Mouse (Mus musculus): ENCODE results near the gene Fabp6. TPM values are rescaled to one million over a fixed set of nuclear protein-coding genes. Genes with fewer than 3 reads are reported as not detected.

The Fabp6 gene
- total and polyA plus RNA-seq, 3 experiments, result not detected

DNA sequence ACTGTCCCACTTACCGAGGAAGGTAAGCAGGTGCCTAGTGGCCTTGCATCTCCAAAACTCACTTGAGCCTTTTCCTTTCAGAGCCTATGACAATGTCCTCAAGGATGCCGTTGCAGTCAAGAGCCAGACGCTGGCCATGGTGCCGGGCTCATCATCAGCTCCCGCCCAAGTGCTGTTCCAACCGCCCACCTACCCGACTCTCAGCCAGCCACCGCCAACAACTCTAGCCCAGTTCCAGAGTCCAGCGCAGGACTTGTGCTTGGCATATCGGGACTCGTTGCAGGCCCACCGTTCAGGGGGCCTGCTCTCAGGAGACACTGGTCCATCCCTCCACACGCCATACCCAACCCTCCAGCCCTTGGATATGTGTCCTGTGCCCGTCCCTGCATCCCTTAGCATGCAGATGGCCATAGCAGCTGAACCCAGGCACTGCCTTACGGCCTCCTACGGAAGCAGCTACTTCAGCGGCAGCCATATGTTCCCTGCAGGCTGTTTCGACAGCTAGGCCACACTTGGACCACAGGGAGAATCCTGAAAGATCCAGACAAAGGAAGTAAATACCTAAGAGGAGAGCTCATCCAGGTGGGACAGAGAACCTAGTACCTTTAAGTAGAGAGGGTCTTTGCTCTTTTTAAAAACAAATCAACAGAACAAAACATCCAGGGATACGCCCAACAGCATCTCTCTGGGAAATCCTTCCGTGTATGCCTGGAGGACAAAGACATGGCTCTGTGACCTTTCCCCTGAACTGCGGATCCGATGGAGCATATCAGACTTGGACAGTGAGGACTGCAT is 15.9 kb downstream of the Fabp6 start:
- DNase-seq (ENCODE audit: low spot score) (no peak), ATAC-seq (ENCODE audit: extremely low read depth, insufficient number of reproducible peaks, low FRiP score, poor library complexity, severe bottlenecking) (no peak)
- Histone ChIP-seq H3K4me1 (ENCODE audit: insufficient read depth, low read depth, low read length) (no peaks in the 10 kb centered on the region), H3K27me3 (ENCODE audit: insufficient read depth, low read length) (no peaks in the 10 kb centered on the region), H3K9me3 (replicated peaks) (no peaks in the 10 kb centered on the region), H3K36me3 (replicated peaks) (no peaks in the 10 kb centered on the region), H3K4me3 (ENCODE audit: low read depth, low read length) (no peak overlapping the region)
- TF ChIP-seq GATA2 (IDR thresholded peaks at IDR 0.05; ENCODE audit: borderline replicate concordance, low read depth, low read length) (no peak), POLR2AphosphoS5 (IDR thresholded peaks at IDR 0.05; ENCODE audit: insufficient replicate concordance, low read depth, low read length) (no peak), CTCF (IDR thresholded peaks at IDR 0.05; ENCODE audit: low read depth, low read length) (no peak), GATA1 (IDR thresholded peaks at IDR 0.05; ENCODE audit: borderline replicate concordance, low read length) (no peak), TAL1 (conservative IDR thresholded peaks at IDR 0.05; ENCODE audit: low read depth, low read length) (no peak)

DNA sequence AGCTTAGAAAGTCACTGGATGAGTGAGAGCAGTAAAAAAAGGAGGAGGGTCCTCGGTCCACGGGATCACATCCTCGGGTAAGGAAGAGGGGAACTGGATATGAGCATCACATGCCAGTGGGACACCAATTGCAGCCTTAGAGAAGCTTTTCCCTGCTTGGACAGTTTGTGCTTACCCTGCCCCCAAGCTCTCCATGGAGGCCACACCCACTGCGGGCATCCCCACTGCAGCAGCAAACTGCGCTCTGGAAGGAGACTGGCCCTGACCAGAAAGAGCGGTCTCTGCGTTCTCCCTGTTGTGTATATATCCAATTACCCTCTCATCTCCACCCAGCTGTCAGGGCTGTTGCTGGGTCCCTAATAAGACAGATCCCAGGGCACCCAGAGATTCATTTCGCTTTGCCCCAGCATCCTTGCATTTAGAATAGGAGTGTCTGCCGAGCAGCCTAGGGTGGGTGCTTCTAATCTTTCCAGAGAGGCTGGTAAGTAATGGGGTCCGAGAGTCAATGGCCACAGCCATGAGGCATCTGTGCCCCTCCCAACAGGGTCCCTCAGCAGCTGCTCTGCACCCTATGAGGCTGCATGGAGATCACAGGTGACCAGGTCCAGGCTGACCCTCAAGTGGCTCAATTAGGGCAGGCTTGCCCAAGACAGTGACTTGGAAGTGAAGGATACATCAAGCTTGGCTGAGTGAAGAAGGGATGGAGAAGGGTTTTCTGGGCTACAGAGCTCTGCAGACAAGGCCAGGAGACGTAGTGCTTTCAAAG is 23.4 kb downstream of the Fabp6 start:
- Histone ChIP-seq H3K4me1 (ENCODE audit: insufficient read depth, low read depth, low read length) (no peaks in the 10 kb centered on the region), H3K4me3 (ENCODE audit: low read depth, low read length) (no peak overlapping the region), H3K36me3 (replicated peaks) (no peaks in the 10 kb centered on the region), H3K9me3 (replicated peaks) (no peaks in the 10 kb centered on the region), H3K27me3 (ENCODE audit: insufficient read depth, low read length) (peaks cover 3% of the 10 kb centered on the region; the same call in 1 of the 2 replicates)
- ATAC-seq (ENCODE audit: extremely low read depth, insufficient number of reproducible peaks, low FRiP score, poor library complexity, severe bottlenecking) (no peak), DNase-seq (ENCODE audit: low spot score) (no peak)
- TF ChIP-seq TAL1 (conservative IDR thresholded peaks at IDR 0.05; ENCODE audit: low read depth, low read length) (no peak), POLR2AphosphoS5 (IDR thresholded peaks at IDR 0.05; ENCODE audit: insufficient replicate concordance, low read depth, low read length) (no peak), GATA1 (IDR thresholded peaks at IDR 0.05; ENCODE audit: borderline replicate concordance, low read length) (no peak), CTCF (IDR thresholded peaks at IDR 0.05; ENCODE audit: low read depth, low read length) (no peak), GATA2 (IDR thresholded peaks at IDR 0.05; ENCODE audit: borderline replicate concordance, low read depth, low read length) (no peak)

DNA sequence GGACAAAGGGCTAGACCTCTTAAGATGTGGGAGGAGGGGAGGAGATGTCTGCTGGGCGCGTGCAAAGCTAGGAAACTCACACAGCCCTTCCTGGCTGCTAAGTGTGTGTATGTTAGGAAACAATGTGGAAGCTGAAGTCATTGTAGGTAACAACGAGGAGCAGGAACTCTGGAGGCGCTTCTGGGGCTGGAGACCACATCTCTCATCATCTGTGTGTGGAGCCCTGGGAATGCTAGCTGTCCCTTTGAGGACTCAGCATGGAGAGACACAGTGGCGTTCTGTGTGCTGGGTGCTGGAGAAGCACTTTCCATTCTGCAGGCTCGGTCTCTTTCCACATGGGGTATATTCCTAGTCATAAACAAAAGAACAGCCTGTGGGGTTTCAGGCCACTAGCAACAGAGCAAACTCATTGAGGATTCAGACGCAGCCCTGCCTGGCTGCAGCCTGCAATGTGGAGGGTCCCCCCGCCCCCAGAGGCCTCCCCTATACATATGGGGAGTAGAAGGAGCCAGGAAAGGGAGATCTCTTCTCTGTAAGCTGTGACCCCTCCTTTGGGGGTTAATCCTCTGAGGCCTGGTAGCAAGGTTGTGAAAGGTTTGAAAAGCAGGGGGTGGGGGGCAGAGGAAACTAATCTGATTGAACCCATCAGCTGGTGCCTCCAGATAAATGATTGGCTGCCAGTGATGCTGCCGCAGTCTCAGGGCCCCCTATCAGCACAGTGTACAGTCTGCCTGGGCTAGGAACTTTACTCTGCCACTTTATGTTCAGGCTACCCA is 25.8 kb downstream of the Fabp6 start:
- TF ChIP-seq POLR2AphosphoS5 (IDR thresholded peaks at IDR 0.05; ENCODE audit: insufficient replicate concordance, low read depth, low read length) (no peak), CTCF (IDR thresholded peaks at IDR 0.05; ENCODE audit: low read depth, low read length) (no peak), GATA1 (IDR thresholded peaks at IDR 0.05; ENCODE audit: borderline replicate concordance, low read length) (no peak), GATA2 (IDR thresholded peaks at IDR 0.05; ENCODE audit: borderline replicate concordance, low read depth, low read length) (no peak)
- Histone ChIP-seq H3K4me3 (ENCODE audit: low read depth, low read length) (no peak overlapping the region), H3K27me3 (ENCODE audit: insufficient read depth, low read length) (peaks cover 3% of the 10 kb centered on the region; the same call in 1 of the 2 replicates), H3K36me3 (replicated peaks) (no peaks in the 10 kb centered on the region), H3K4me1 (ENCODE audit: insufficient read depth, low read depth, low read length) (no peaks in the 10 kb centered on the region), H3K9me3 (replicated peaks) (no peaks in the 10 kb centered on the region)
- DNase-seq (ENCODE audit: low spot score) (no peak), ATAC-seq (ENCODE audit: extremely low read depth, insufficient number of reproducible peaks, low FRiP score, poor library complexity, severe bottlenecking) (no peak)

- ATAC-seq (ENCODE audit: extremely low read depth, insufficient number of reproducible peaks, low FRiP score, poor library complexity, severe bottlenecking) (no peak), DNase-seq (ENCODE audit: low spot score) (no peak)
- Histone ChIP-seq H3K4me3 (ENCODE audit: low read depth, low read length) (no peak overlapping the region), H3K9me3 (replicated peaks) (no peaks in the 10 kb centered on the region), H3K36me3 (replicated peaks) (no peaks in the 10 kb centered on the region), H3K27me3 (ENCODE audit: insufficient read depth, low read length) (peaks cover 3% of the 10 kb centered on the region; the same call in 1 of the 2 replicates), H3K4me1 (ENCODE audit: insufficient read depth, low read depth, low read length) (no peaks in the 10 kb centered on the region)
- TF ChIP-seq POLR2AphosphoS5 (IDR thresholded peaks at IDR 0.05; ENCODE audit: insufficient replicate concordance, low read depth, low read length), result no peak
- TF ChIP-seq TAL1 (conservative IDR thresholded peaks at IDR 0.05; ENCODE audit: low read depth, low read length), result no peak
- TF ChIP-seq GATA1 (IDR thresholded peaks at IDR 0.05; ENCODE audit: borderline replicate concordance, low read length), result no peak
- TF ChIP-seq CTCF (IDR thresholded peaks at IDR 0.05; ENCODE audit: low read depth, low read length), result no peak
- TF ChIP-seq GATA2 (IDR thresholded peaks at IDR 0.05; ENCODE audit: borderline replicate concordance, low read depth, low read length), result no peak
These were observed 26.3 kb downstream of the Fabp6 start for GRCm38 (mm10) chr11:43575061-43575375.

GRCm38 (mm10) chr11:43569595-43569994 is 31.7 kb downstream of the Fabp6 start:
- TF ChIP-seq GATA2 (IDR thresholded peaks at IDR 0.05; ENCODE audit: borderline replicate concordance, low read depth, low read length) (no peak), TAL1 (conservative IDR thresholded peaks at IDR 0.05; ENCODE audit: low read depth, low read length) (no peak), CTCF (IDR thresholded peaks at IDR 0.05; ENCODE audit: low read depth, low read length) (no peak), GATA1 (IDR thresholded peaks at IDR 0.05; ENCODE audit: borderline replicate concordance, low read length) (no peak)
- Histone ChIP-seq H3K4me1 (ENCODE audit: insufficient read depth, low read depth, low read length) (no peaks in the 10 kb centered on the region), H3K27me3 (ENCODE audit: insufficient read depth, low read length) (peaks cover 7% of the 10 kb centered on the region; the same call in 1 of the 2 replicates), H3K36me3 (replicated peaks) (no peaks in the 10 kb centered on the region), H3K4me3 (ENCODE audit: low read depth, low read length) (no peak overlapping the region), H3K9me3 (replicated peaks) (no peaks in the 10 kb centered on the region)
- DNase-seq (ENCODE audit: low spot score) (no peak), ATAC-seq (ENCODE audit: extremely low read depth, insufficient number of reproducible peaks, low FRiP score, poor library complexity, severe bottlenecking) (no peak)

DNA sequence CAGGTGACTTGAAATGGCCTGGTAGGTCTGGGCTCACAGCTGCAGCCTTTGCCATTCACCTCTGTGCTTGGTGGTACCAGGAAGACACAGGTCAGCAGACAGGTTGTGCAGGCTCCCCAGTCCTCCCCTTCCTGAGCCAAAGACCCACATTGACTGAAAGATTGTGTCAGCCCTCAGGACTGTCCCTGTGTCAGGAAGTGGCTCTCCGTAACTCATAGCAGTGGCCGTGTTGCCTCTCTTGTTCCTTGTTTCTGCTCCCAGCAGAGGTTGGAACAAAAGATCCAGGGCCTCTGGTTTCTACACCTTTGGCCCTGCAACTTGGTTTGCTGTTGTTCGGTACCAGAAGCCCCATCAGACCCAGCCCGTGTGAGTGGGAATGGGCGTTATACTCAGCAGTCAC is 32.2 kb downstream of the Fabp6 start:
- ATAC-seq (ENCODE audit: extremely low read depth, insufficient number of reproducible peaks, low FRiP score, poor library complexity, severe bottlenecking), result no peak
- no peak overlapping the region for H3K4me3 ChIP-seq (ENCODE audit: low read depth, low read length)
- no peak for DNase-seq (ENCODE audit: low spot score)
- no peaks in the 10 kb centered on the region for H3K9me3 ChIP-seq (replicated peaks)
- H3K27me3 ChIP-seq (ENCODE audit: insufficient read depth, low read length), result peaks cover 7% of the 10 kb centered on the region; the same call in 1 of the 2 replicates
- H3K4me1 ChIP-seq (ENCODE audit: insufficient read depth, low read depth, low read length), result no peaks in the 10 kb centered on the region
- H3K36me3 ChIP-seq (replicated peaks), result no peaks in the 10 kb centered on the region
- TF ChIP-seq GATA1 (IDR thresholded peaks at IDR 0.05; ENCODE audit: borderline replicate concordance, low read length), result no peak
- TF ChIP-seq CTCF (IDR thresholded peaks at IDR 0.05; ENCODE audit: low read depth, low read length), result no peak
- no peak for TF ChIP-seq POLR2AphosphoS5 (IDR thresholded peaks at IDR 0.05; ENCODE audit: insufficient replicate concordance, low read depth, low read length)
- no peak for TF ChIP-seq TAL1 (conservative IDR thresholded peaks at IDR 0.05; ENCODE audit: low read depth, low read length)
- no peak for TF ChIP-seq GATA2 (IDR thresholded peaks at IDR 0.05; ENCODE audit: borderline replicate concordance, low read depth, low read length)

All from G1E (cell line).